Mouse (Mus musculus): ENCODE results near the gene Ube2q2. TPM values are rescaled to one million over a fixed set of nuclear protein-coding genes. Genes with fewer than 3 reads are reported as not detected.
A peak's percentile ranks its signal among the peaks of the same experiment; 100 is the strongest.

Ube2q2 gene
- total and polyA plus RNA-seq, 3 experiments, result 31.6 to 90.6 (median 74.3) TPM

GRCm38 (mm10) chr9:55199348-55199747 lies 50.7 kb downstream of the Ube2q2 start:
- TF ChIP-seq GATA2 (IDR thresholded peaks at IDR 0.05; ENCODE audit: borderline replicate concordance, low read depth, low read length) (no peak), GATA1 (IDR thresholded peaks at IDR 0.05; ENCODE audit: borderline replicate concordance, low read length) (no peak), POLR2AphosphoS5 (IDR thresholded peaks at IDR 0.05; ENCODE audit: insufficient replicate concordance, low read depth, low read length) (no peak), CTCF (IDR thresholded peaks at IDR 0.05; ENCODE audit: low read depth, low read length) (no peak), TAL1 (conservative IDR thresholded peaks at IDR 0.05; ENCODE audit: low read depth, low read length) (no peak)
- DNase-seq (ENCODE audit: low spot score) (no peak), ATAC-seq (ENCODE audit: extremely low read depth, insufficient number of reproducible peaks, low FRiP score, poor library complexity, severe bottlenecking) (no peak)
- H3K4me1 ChIP-seq (ENCODE audit: insufficient read depth, low read depth, low read length), result 0 out of 2 replicates have a peak, but pooled peaks cover 1% of the 10 kb centered on the region
- no peak overlapping the region for H3K4me3 ChIP-seq (ENCODE audit: low read depth, low read length)
- H3K9me3 ChIP-seq (replicated peaks), result no peaks in the 10 kb centered on the region
- peaks cover 71% of the 10 kb centered on the region for H3K36me3 ChIP-seq (replicated peaks)
- H3K27me3 ChIP-seq (ENCODE audit: insufficient read depth, low read length), result no peaks in the 10 kb centered on the region

DNA sequence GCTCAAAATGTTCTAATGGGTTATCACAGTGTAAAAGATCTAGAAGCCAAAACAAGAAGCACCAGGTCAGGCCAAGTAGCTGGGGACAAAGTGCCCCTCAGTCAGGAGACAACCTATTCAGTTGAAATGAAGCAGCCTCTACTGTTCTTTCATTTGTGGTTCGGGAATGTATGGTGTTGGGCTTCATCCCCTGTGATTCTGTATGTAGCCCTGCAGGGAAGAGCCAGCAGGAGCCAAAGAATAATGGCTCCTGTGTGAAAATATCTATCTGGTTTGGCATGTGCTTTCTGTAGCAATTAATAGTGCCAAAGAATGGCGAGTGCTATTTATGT lies 59.8 kb downstream of the Ube2q2 start:
- TF ChIP-seq TAL1 (conservative IDR thresholded peaks at IDR 0.05; ENCODE audit: low read depth, low read length), result no peak
- TF ChIP-seq CTCF (IDR thresholded peaks at IDR 0.05; ENCODE audit: low read depth, low read length), result no peak
- TF ChIP-seq GATA1 (IDR thresholded peaks at IDR 0.05; ENCODE audit: borderline replicate concordance, low read length), result no peak
- no peak for TF ChIP-seq POLR2AphosphoS5 (IDR thresholded peaks at IDR 0.05; ENCODE audit: insufficient replicate concordance, low read depth, low read length)
- no peak for TF ChIP-seq GATA2 (IDR thresholded peaks at IDR 0.05; ENCODE audit: borderline replicate concordance, low read depth, low read length)
- H3K4me1 ChIP-seq (ENCODE audit: insufficient read depth, low read depth, low read length), result peaks cover 41% of the 10 kb centered on the region
- peak overlapping the region; percentile 87 for H3K4me3 ChIP-seq (ENCODE audit: low read depth, low read length)
- peaks cover 55% of the 10 kb centered on the region for H3K36me3 ChIP-seq (replicated peaks)
- peaks cover 5% of the 10 kb centered on the region for H3K9me3 ChIP-seq (replicated peaks)
- H3K27me3 ChIP-seq (ENCODE audit: insufficient read depth, low read length), result no peaks in the 10 kb centered on the region
- ATAC-seq (ENCODE audit: extremely low read depth, insufficient number of reproducible peaks, low FRiP score, poor library complexity, severe bottlenecking) (no peak), DNase-seq (ENCODE audit: low spot score) (no peak)

GRCm38 (mm10) chr9:55208790-55209481 lies 60.3 kb downstream of the Ube2q2 start, which contains the start of gene Fbxo22:
Fbxo22 (plus strand) TSS chr9:55208925.
- H3K4me3 ChIP-seq (ENCODE audit: low read depth, low read length), result peak within 1 kb of the TSS; percentile 87
- peaks cover 5% of the 10 kb centered on the region for H3K9me3 ChIP-seq (replicated peaks)
- DNase-seq (ENCODE audit: low spot score), result peak; percentile 79
- no peaks in the 10 kb centered on the region for H3K27me3 ChIP-seq (ENCODE audit: insufficient read depth, low read length)
- TF ChIP-seq GATA1 (IDR thresholded peaks at IDR 0.05; ENCODE audit: borderline replicate concordance, low read length), result no peak
- TF ChIP-seq TAL1 (conservative IDR thresholded peaks at IDR 0.05; ENCODE audit: low read depth, low read length), result no peak
- TF ChIP-seq CTCF (IDR thresholded peaks at IDR 0.05; ENCODE audit: low read depth, low read length), result no peak
- TF ChIP-seq GATA2 (IDR thresholded peaks at IDR 0.05; ENCODE audit: borderline replicate concordance, low read depth, low read length), result no peak
- no peak for TF ChIP-seq POLR2AphosphoS5 (IDR thresholded peaks at IDR 0.05; ENCODE audit: insufficient replicate concordance, low read depth, low read length)
- H3K4me1 ChIP-seq (ENCODE audit: insufficient read depth, low read depth, low read length), result peaks cover 41% of the 10 kb centered on the region
- peaks cover 58% of the 10 kb centered on the region for H3K36me3 ChIP-seq (replicated peaks)
- peak; percentile 77 for ATAC-seq (ENCODE audit: extremely low read depth, insufficient number of reproducible peaks, low FRiP score, poor library complexity, severe bottlenecking)

GRCm38 (mm10) chr9:55211611-55212010 lies 63.0 kb downstream of the Ube2q2 start:
- Histone ChIP-seq H3K36me3 (replicated peaks) (peaks cover 64% of the 10 kb centered on the region), H3K4me1 (ENCODE audit: insufficient read depth, low read depth, low read length) (peaks cover 41% of the 10 kb centered on the region), H3K4me3 (ENCODE audit: low read depth, low read length) (no peak overlapping the region), H3K9me3 (replicated peaks) (peaks cover 5% of the 10 kb centered on the region), H3K27me3 (ENCODE audit: insufficient read depth, low read length) (no peaks in the 10 kb centered on the region)
- DNase-seq (ENCODE audit: low spot score), result no peak
- ATAC-seq (ENCODE audit: extremely low read depth, insufficient number of reproducible peaks, low FRiP score, poor library complexity, severe bottlenecking), result no peak
- TF ChIP-seq GATA2 (IDR thresholded peaks at IDR 0.05; ENCODE audit: borderline replicate concordance, low read depth, low read length), result no peak
- no peak for TF ChIP-seq TAL1 (conservative IDR thresholded peaks at IDR 0.05; ENCODE audit: low read depth, low read length)
- no peak for TF ChIP-seq POLR2AphosphoS5 (IDR thresholded peaks at IDR 0.05; ENCODE audit: insufficient replicate concordance, low read depth, low read length)
- no peak for TF ChIP-seq GATA1 (IDR thresholded peaks at IDR 0.05; ENCODE audit: borderline replicate concordance, low read length)
- TF ChIP-seq CTCF (IDR thresholded peaks at IDR 0.05; ENCODE audit: low read depth, low read length), result no peak

GRCm38 (mm10) chr9:55213396-55213795 lies 64.7 kb downstream of the Ube2q2 start:
- TF ChIP-seq POLR2AphosphoS5 (IDR thresholded peaks at IDR 0.05; ENCODE audit: insufficient replicate concordance, low read depth, low read length) (no peak), TAL1 (conservative IDR thresholded peaks at IDR 0.05; ENCODE audit: low read depth, low read length) (no peak), GATA2 (IDR thresholded peaks at IDR 0.05; ENCODE audit: borderline replicate concordance, low read depth, low read length) (no peak), GATA1 (IDR thresholded peaks at IDR 0.05; ENCODE audit: borderline replicate concordance, low read length) (no peak), CTCF (IDR thresholded peaks at IDR 0.05; ENCODE audit: low read depth, low read length) (no peak)
- H3K4me3 ChIP-seq (ENCODE audit: low read depth, low read length), result no peak overlapping the region
- no peaks in the 10 kb centered on the region for H3K27me3 ChIP-seq (ENCODE audit: insufficient read depth, low read length)
- peaks cover 5% of the 10 kb centered on the region for H3K9me3 ChIP-seq (replicated peaks)
- DNase-seq (ENCODE audit: low spot score), result no peak
- peaks cover 32% of the 10 kb centered on the region for H3K4me1 ChIP-seq (ENCODE audit: insufficient read depth, low read depth, low read length)
- no peak for ATAC-seq (ENCODE audit: extremely low read depth, insufficient number of reproducible peaks, low FRiP score, poor library complexity, severe bottlenecking)
- H3K36me3 ChIP-seq (replicated peaks), result peaks cover 73% of the 10 kb centered on the region

- no peaks in the 10 kb centered on the region for H3K9me3 ChIP-seq (replicated peaks)
- ATAC-seq (ENCODE audit: extremely low read depth, insufficient number of reproducible peaks, low FRiP score, poor library complexity, severe bottlenecking) (no peak), DNase-seq (ENCODE audit: low spot score) (no peak)
- no peaks in the 10 kb centered on the region for H3K27me3 ChIP-seq (ENCODE audit: insufficient read depth, low read length)
- H3K4me3 ChIP-seq (ENCODE audit: low read depth, low read length), result no peak overlapping the region
- peaks cover 88% of the 10 kb centered on the region for H3K36me3 ChIP-seq (replicated peaks)
- H3K4me1 ChIP-seq (ENCODE audit: insufficient read depth, low read depth, low read length), result peaks cover 18% of the 10 kb centered on the region
- TF ChIP-seq CTCF (IDR thresholded peaks at IDR 0.05; ENCODE audit: low read depth, low read length) (no peak), GATA1 (IDR thresholded peaks at IDR 0.05; ENCODE audit: borderline replicate concordance, low read length) (no peak), POLR2AphosphoS5 (IDR thresholded peaks at IDR 0.05; ENCODE audit: insufficient replicate concordance, low read depth, low read length) (no peak), GATA2 (IDR thresholded peaks at IDR 0.05; ENCODE audit: borderline replicate concordance, low read depth, low read length) (no peak), TAL1 (conservative IDR thresholded peaks at IDR 0.05; ENCODE audit: low read depth, low read length) (no peak)
These were observed 66.4 kb downstream of the Ube2q2 start for GRCm38 (mm10) chr9:55215056-55215455.

Data from G1E (cell line).